Mouse (Mus musculus) thymus, adult 2 months (tissue): ENCODE measurements at regions not wholly inside any gene's neighbourhood (a gene's known extent, or its start where the extent isn't known, plus 50 kb on each side); places are given as distances from the start of the nearest gene placed in this dataset.

Experiments
- CTCF ChIP-seq: fragments of 200-500 bp; IDR thresholded peaks from 2 replicates; pipeline ENCODE4 v1.5.1; 2012; ENCODE audit warnings: mild to moderate bottlenecking, control low read depth, low read length, moderate library complexity, borderline replicate concordance; ENCODE audit not compliant: control insufficient read depth, poor library complexity, insufficient read depth; ENCODE audit errors: extremely low read depth
- POLR2A ChIP-seq: fragments of 200-500 bp; IDR thresholded peaks from 2 replicates; pipeline ENCODE4 v1.6.1; 2012; ENCODE audit warnings: mild to moderate bottlenecking, low read length, control low read depth, moderate library complexity; ENCODE audit not compliant: control insufficient read depth, poor library complexity, insufficient read depth; ENCODE audit errors: extremely low read depth

GRCm38 (mm10) chr8:34451211-34452000 is 339.9 kb upstream of the Gm10131 start:
- TF ChIP-seq CTCF (no peak), POLR2A (no peak)
